Comparison of ENCODE assay signal across 27 mouse cellular contexts in genomic region chr6:7737842-7738241, GRCm38 (mm10). TPM values are rescaled to one million over a fixed set of nuclear protein-coding genes. Genes with fewer than 3 reads are reported as not detected.
DNase-seq lines count a peak whose midpoint lies in the region; ATAC-seq and TF ChIP-seq lines count a peak whose summit lies in the region.
"Had no signal": no experiment of that assay in that cellular context is flagged by ENCODE, and none has a peak within 500 bp of the region (broad histone marks: within the 10 kb centered on the region; RNA-seq: fewer than 3 reads in every experiment).

No protein-coding gene starts in this region.

- no peaks in the 10 kb centered on the region for H3K36me3 ChIP-seq in C2C12 (ENCODE audit: control insufficient read depth, insufficient read depth)
- H3K36me3 ChIP-seq: forebrain, embryonic 10.5 days; heart, embryonic 12.5 days; heart, embryonic 15.5 days; hindbrain, embryonic 10.5 days; hindbrain, embryonic 13.5 days had no signal

- no peak overlapping the region for H3ac ChIP-seq in C2C12 (ENCODE audit: control insufficient read depth, insufficient read length, low read depth)

- H3K4me3 ChIP-seq in C2C12 (ENCODE audit: insufficient read depth, poor library complexity, severe bottlenecking): no peak overlapping the region
- H3K4me3 ChIP-seq: forebrain, embryonic 10.5 days; gastrocnemius, adult 2 months; heart, embryonic 12.5 days; heart, embryonic 15.5 days; hindbrain, embryonic 10.5 days; hindbrain, embryonic 13.5 days had no signal

- H3K27me3 ChIP-seq in C2C12 (ENCODE audit: control insufficient read depth, insufficient read depth, insufficient read length): no peaks in the 10 kb centered on the region
- H3K27me3 ChIP-seq: heart, embryonic 12.5 days; heart, embryonic 15.5 days; hindbrain, embryonic 13.5 days; Patski had no signal

- ATAC-seq in granulocyte monocyte progenitor cell, adult 5-6 weeks (replicated peaks; ENCODE audit: poor library complexity, severe bottlenecking): peak; percentile 88
- peak; percentile 76; the same call in 1 of the 2 replicates for ATAC-seq in monocyte, adult 5-6 weeks (replicated peaks; ENCODE audit: insufficient number of reproducible peaks, low FRiP score, low TSS enrichment, poor library complexity, severe bottlenecking)
- ATAC-seq: forebrain, embryonic 14.5 days; forebrain, postnatal 0 days; hindbrain, embryonic 16.5 days; Patski had no signal

- no peak for TF ChIP-seq CTCF in C2C12 (IDR thresholded peaks at IDR 0.05; ENCODE audit: control insufficient read depth, insufficient read depth, insufficient read length)

- H3K79me2 ChIP-seq in C2C12 (ENCODE audit: control insufficient read depth, insufficient read depth): no peaks in the 10 kb centered on the region

- DNase-seq in lung, adult 18-20 months: no peak
- DNase-seq in right cerebral cortex, postnatal 14 days: no peak
- no peak for DNase-seq in spleen, postnatal 10 days (ENCODE audit: low spot score in 2 of 2)
- DNase-seq in adrenal gland, postnatal 4 days (ENCODE audit: low spot score in 2 of 2): no peak
- DNase-seq: adrenal gland, adult 2 months; adrenal gland, postnatal 14 days; cerebellum, adult 11-12 months; cerebellum, adult 8-10 months; cerebellum, postnatal 10 days; cerebellum, postnatal 36 days; forebrain, postnatal 0 days; gastrocnemius, adult 2 months; gastrocnemius, postnatal 14 days; heart, adult 18-20 months; heart, postnatal 10 days; heart, postnatal 36 days had no signal

- H3K79me3 ChIP-seq in C2C12 (ENCODE audit: low read depth): no peaks in the 10 kb centered on the region

TF ChIP-seq in C2C12, 6 proteins besides CTCF, POLR2A, EP300 and RAD21:
- TF ChIP-seq CEBPB (IDR thresholded peaks at IDR 0.05; ENCODE audit: low read depth) (peak; percentile 2), MYOG (IDR thresholded peaks at IDR 0.05; ENCODE audit: control insufficient read depth, extremely low read depth, insufficient read length) (no peak), FOSL1 (IDR thresholded peaks at IDR 0.05; ENCODE audit: insufficient read depth, low read length, poor library complexity, severe bottlenecking) (no peak)

RNA-seq across cellular contexts. Expression of gene Asns, which starts 44.8 kb away (rescaled TPM):
- polyA plus RNA-seq in C2C12 (2012; fragmentation: generic; extraction: Trizol): 122 TPM
- 33.1 and 39.0 TPM in 2 replicates for total RNA-seq in granulocyte monocyte progenitor cell, adult 5-6 weeks (2014; fragmentation: Nextera tagmentation)
- 22.1 and 23.9 TPM in 2 replicates for total RNA-seq in granulocyte monocyte progenitor cell, adult 5-6 weeks (2017)
- 4.6 to 11.8 TPM (median 5.0 TPM) in 3 replicates for total RNA-seq in monocyte, adult 5-6 weeks (2017)
- total RNA-seq in adrenal gland, postnatal 4 days (2021): 10 to 100 TPM; 29.9 to 34.2 TPM
